Mouse (Mus musculus) forelimb bud, embryonic 11.5 days (tissue): ENCODE measurements at regions not wholly inside any gene's neighbourhood (a gene's known extent, or its start where the extent isn't known, plus 50 kb on each side); places are given as distances from the start of the nearest gene placed in this dataset.
"Not testable (repeated sequence)": the region's sequence is repeated elsewhere in the genome, so short reads cannot be mapped to it uniquely, and the experiment has no call there.

Experiments
- DNase-seq: peaks from one replicate; pipeline ENCODE4 v3.0.0-alpha.2; 2012; ENCODE audit warnings: low read depth, low spot score

- DNase-seq: no peak
Observed at GRCm38 (mm10) chr3:22285904-22286303, 209.5 kb downstream of the Tbl1xr1 start.

- DNase-seq: no peak
Observed at GRCm38 (mm10) chr3:22293466-22293865, 217.0 kb downstream of the Tbl1xr1 start.

GRCm38 (mm10) chr3:22294081-22294480, 217.6 kb downstream of the Tbl1xr1 start:
- not testable (repeated sequence) for DNase-seq

DNA sequence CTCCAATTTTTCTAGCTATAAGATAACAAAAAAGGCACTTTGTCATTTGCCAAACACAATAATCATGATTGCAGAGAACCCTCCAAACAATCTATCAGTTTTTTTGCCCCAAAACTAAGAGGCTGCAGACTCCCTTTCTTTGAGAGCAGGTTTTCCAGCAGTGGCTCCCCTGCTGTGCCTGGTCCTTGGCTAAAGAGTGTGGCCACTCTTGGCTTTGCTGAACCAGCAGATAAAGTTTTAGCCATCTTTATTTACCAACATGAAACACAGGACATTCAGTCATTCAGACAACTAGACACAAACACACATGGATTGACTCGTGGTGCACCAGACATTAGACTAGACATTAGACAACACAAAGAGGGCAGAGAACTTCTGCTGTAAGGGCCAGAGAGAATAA, 220.5 kb downstream of the Tbl1xr1 start:
- not testable (repeated sequence) for DNase-seq

DNA sequence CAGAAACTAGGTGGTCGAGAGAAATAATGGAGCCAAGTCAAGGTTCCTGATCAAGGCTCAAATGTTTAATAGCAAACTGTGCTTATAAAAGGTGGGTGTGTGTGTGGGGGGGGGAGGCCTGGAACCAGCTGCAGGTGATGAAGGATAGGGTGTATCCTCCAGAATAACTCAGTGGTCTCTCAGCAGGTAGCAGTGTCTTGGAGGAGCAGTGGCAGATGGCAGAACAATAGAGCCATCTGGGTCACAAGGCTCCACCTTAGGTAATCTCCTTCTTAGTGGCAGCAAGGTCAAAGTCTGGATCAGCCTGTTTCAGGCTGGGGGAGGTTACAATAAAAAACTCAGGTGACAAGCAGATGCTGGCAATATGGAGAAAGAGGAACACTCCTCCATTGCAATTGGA, 221.4 kb downstream of the Tbl1xr1 start:
- DNase-seq: not testable (repeated sequence)

- no peak for DNase-seq
Observed at GRCm38 (mm10) chr3:22300553-22300952, 224.1 kb downstream of the Tbl1xr1 start.

- DNase-seq: no peak
Observed at GRCm38 (mm10) chr3:22301991-22302517, 225.6 kb downstream of the Tbl1xr1 start.

GRCm38 (mm10) chr3:22304145-22304544, 227.7 kb downstream of the Tbl1xr1 start:
- DNase-seq: no peak

- no peak for DNase-seq
Observed at GRCm38 (mm10) chr3:22306624-22307023, 230.2 kb downstream of the Tbl1xr1 start.

GRCm38 (mm10) chr3:22308962-22309361, 232.5 kb downstream of the Tbl1xr1 start:
- DNase-seq: peak; percentile 70

DNA sequence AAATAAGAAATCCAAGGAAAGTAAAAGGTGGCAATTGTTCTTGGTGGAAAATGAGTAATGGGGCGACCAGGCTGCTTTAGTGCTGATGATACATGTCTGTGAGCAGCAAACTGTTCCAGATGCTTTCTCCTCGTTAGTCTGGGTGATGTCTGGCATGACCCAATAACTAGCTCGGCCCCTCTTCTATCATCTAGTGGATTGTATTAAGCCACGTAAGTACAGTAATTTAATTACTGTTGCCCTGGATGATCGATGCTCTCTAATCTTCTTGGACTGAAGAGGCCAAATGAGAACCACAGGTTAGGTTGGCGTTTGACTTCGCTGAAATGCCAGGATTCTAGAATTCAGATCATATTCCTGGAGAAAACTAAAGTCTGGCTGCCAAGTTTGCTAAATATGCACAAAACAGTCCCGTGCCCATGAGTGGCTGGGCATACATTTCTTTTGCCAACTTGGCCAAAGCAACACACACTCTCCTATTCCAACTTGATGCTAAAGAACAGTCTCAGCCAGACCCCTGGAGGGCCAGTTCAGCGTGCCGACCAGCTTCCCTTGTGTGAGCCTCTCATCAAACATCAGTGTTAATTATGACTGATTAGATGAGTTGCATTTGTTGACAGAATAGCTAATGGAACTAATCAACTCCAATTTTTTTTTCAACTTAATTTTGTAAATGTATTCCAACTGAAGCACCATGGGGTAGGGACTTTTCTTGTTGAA, 240.2 kb downstream of the Tbl1xr1 start:
- no peak for DNase-seq

GRCm38 (mm10) chr3:22320425-22320824, 244.0 kb downstream of the Tbl1xr1 start:
- not testable (repeated sequence) for DNase-seq

DNA sequence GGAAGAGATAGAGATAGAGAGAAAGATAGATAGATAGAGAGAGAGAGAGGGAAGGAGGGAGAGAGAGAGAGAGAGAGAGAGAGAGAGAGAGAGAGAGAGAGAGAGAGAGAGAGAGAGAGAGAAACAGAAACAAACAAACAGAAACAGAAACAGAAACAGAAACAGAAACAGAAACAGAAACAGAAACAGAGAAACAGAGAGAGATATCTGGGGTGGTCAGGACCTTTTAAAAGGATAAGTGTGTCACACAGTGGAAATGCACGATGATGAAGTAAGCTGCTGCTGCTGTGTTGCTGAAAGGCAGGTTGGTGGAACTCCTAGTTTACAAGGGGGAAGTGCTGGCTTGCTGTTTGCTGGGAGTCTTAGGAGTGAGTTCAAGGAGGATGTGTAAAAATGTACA, 254.8 kb downstream of the Tbl1xr1 start:
- no peak for DNase-seq
